Mouse (Mus musculus) E14TG2a.4 (cell line): ENCODE data around the gene Srd5a1.

ENCODE experiments used
- CTCF ChIP-seq: conservative IDR thresholded peaks from 2 replicates; pipeline ENCODE4 v1.5.1; 2014; ENCODE audit warnings: low read length
- NANOG ChIP-seq: IDR thresholded peaks from 2 replicates; pipeline ENCODE4 v1.6.1; 2014; ENCODE audit warnings: borderline replicate concordance, low read length, mixed read lengths
- POU5F1 ChIP-seq: IDR thresholded peaks from 2 replicates; pipeline ENCODE4 v1.6.1; 2014; ENCODE audit warnings: low read length, borderline replicate concordance

DNA sequence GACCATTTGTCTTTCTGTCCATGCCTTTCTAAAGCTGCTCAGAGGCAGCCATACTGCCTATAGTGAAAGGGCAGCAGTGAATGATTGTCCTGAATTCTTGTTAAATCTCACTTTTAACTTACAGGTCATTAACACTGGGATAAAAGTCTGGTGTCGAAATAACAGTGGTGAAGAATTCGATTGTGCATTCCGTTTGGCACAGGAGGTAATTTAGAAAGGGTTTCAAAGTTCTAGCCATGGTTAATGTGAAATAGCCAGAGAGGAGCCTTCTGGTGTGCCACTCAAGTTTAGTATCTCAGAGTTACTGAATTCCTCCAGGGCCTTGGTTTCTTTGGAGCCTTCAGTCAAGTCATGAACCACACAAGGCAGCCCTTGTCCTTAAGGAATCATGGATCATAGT, 19.9 kb upstream of the Srd5a1 start:
- TF ChIP-seq CTCF: no peak
- TF ChIP-seq NANOG: no peak
- TF ChIP-seq POU5F1: no peak
